Comparison of ENCODE assay signal across 15 mouse cellular contexts in the genomic region with DNA sequence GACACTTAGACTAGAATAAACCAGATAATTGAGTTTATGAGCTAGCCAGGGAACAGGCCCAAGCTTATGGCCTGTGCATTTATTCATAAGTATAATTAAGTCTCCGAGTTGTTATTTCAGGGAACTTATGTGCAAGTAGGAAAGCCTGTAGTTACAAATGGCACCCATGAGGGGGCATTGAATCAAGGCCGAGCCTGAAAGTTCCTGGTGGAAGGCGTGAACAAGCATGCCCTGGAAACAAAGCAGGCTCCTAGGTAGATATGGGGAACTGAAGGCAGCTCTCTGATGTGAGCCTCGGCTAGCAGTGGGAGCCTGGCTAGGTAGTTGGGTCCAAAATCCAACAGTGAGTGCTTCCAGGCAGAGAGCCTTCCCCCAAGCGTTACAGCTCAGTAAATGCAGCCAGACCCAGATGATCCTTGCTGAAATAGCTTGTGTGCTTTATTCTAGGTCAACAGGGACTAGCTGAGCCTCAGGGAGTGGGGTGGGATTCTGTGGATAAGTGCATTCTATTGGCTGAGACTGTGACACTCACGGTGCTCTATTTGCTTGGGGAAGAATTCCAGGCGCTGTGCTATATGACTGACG. TPM values are rescaled to one million over a fixed set of nuclear protein-coding genes. Genes with fewer than 3 reads are reported as not detected.
DNase-seq lines count a peak whose midpoint lies in the region; ATAC-seq and TF ChIP-seq lines count a peak whose summit lies in the region.
"Had no signal": no experiment of that assay in that cellular context is flagged by ENCODE, and none has a peak within 500 bp of the region (broad histone marks: within the 10 kb centered on the region; RNA-seq: fewer than 3 reads in every experiment).

No protein-coding gene starts in this region.

- POLR2A ChIA-PET in Patski (lab: Charles Lee): no interaction called here

- no peaks in the 10 kb centered on the region for H3K27me3 ChIP-seq in lung, postnatal 0 days (replicated peaks; ENCODE audit: insufficient read depth, low read length)
- peaks cover 10% of the 10 kb centered on the region for H3K27me3 ChIP-seq in Patski
- H3K27me3 ChIP-seq in kidney, embryonic 16.5 days (ENCODE audit: insufficient read depth, low read length): no peaks in the 10 kb centered on the region

- 29% methylated on average over 8 of the region's 8 CpGs for WGBS in lung, postnatal 0 days
- 41% methylated on average over 8 of the region's 8 CpGs for WGBS in kidney, embryonic 16.5 days

- DNase-seq in heart, adult 11 months: peak; percentile 72
- DNase-seq in heart, postnatal 10 days: no peak
- DNase-seq in lung, postnatal 0 days (ENCODE audit: low spot score): no peak
- DNase-seq in lung, postnatal 25 days (ENCODE audit: low spot score): no peak
- no peak for DNase-seq in Patski (ENCODE audit: low read depth, low spot score)
- no peak for DNase-seq in right cerebral cortex, postnatal 4 days
- DNase-seq: adrenal gland, postnatal 14 days; liver; right cerebral cortex, postnatal 25 days had no signal

- in situ Hi-C loops in Patski (cut with MboI; ENCODE audit: low pct_unique_long_range_greater_than_20kb): no loop called here

- intact Hi-C loops in heart, postnatal 10 days (cut with DNase I): no loop called here

- no peak for ATAC-seq in lung, postnatal 0 days
- ATAC-seq in Patski: no peak
- peak; percentile 37; the same call in 1 of the 2 replicates for ATAC-seq in megakaryocyte-erythroid progenitor cell, adult 5-6 weeks (replicated peaks; ENCODE audit: low FRiP score, low TSS enrichment, poor library complexity, severe bottlenecking)
- ATAC-seq in kidney, embryonic 16.5 days (ENCODE audit: low FRiP score, low TSS enrichment): no peak

- peak; percentile 33 for TF ChIP-seq CTCF in lung, postnatal 0 days (IDR thresholded peaks at IDR 0.05)
- peak; percentile 41 for TF ChIP-seq CTCF in Patski (IDR thresholded peaks at IDR 0.05)

- CTCF ChIA-PET in Patski (lab: Charles Lee): interaction anchor here (1.2 to 1.3 kb wide), 3 partner anchors 13 to 32 kb away, joined by 3 to 4 read pairs (median 3); a partner anchor contains a TSS

- H3K36me3 ChIP-seq in lung, postnatal 0 days (ENCODE audit: insufficient read depth, low read length): no peaks in the 10 kb centered on the region
- no peaks in the 10 kb centered on the region for H3K36me3 ChIP-seq in kidney, embryonic 16.5 days (ENCODE audit: insufficient read depth, low read length)

- H3K4me1 ChIP-seq in lung, postnatal 0 days (ENCODE audit: insufficient read depth, low read depth, low read length): no peaks in the 10 kb centered on the region
- H3K4me1 ChIP-seq in kidney, embryonic 16.5 days (ENCODE audit: insufficient read depth, low read length): no peaks in the 10 kb centered on the region

- no peak overlapping the region for H3K4me3 ChIP-seq in lung, postnatal 0 days (ENCODE audit: low read depth, low read length)
- H3K4me3 ChIP-seq in kidney, embryonic 16.5 days (ENCODE audit: low read length): no peak overlapping the region

- no peak overlapping the region for H3K4me2 ChIP-seq in lung, postnatal 0 days (replicated peaks; ENCODE audit: low read depth, low read length)
- no peak overlapping the region for H3K4me2 ChIP-seq in kidney, embryonic 16.5 days (replicated peaks; ENCODE audit: low read depth, low read length)

- no peak overlapping the region for H3K27ac ChIP-seq in lung, postnatal 0 days (ENCODE audit: low read length)
- H3K27ac ChIP-seq in kidney, embryonic 16.5 days (ENCODE audit: low read length): no peak overlapping the region
- H3K27ac ChIP-seq: macrophage had no signal

- no peaks in the 10 kb centered on the region for H3K9me3 ChIP-seq in lung, postnatal 0 days (ENCODE audit: low read length)
- no peaks in the 10 kb centered on the region for H3K9me3 ChIP-seq in kidney, embryonic 16.5 days (ENCODE audit: low read length)

- no peak overlapping the region for H3K9ac ChIP-seq in lung, postnatal 0 days (replicated peaks; ENCODE audit: low read depth)
- no peak overlapping the region for H3K9ac ChIP-seq in kidney, embryonic 16.5 days (replicated peaks; ENCODE audit: low read length)

- no peak for TF ChIP-seq EP300 in lung, postnatal 0 days (IDR thresholded peaks at IDR 0.05)

RNA-seq across cellular contexts. Expression of a gene that starts 11.1 kb away (rescaled TPM):
- under 1 TPM; 0.05 to 0.12 TPM for total RNA-seq in heart, postnatal 10 days (2021)
- 0.06 and 0.14 TPM in 2 replicates for polyA plus RNA-seq in lung, postnatal 0 days (2015; fragmentation: Nextera tagmentation; extraction: Ambion mirVana)
- polyA plus RNA-seq in Patski (2021): 0.17 TPM
- not detected in 2 replicates for total RNA-seq in megakaryocyte-erythroid progenitor cell, adult 5-6 weeks (2014; fragmentation: Nextera tagmentation)
- not detected in 2 replicates for total RNA-seq in megakaryocyte-erythroid progenitor cell, adult 5-6 weeks (2017)
- polyA plus RNA-seq in kidney, embryonic 16.5 days (2015; fragmentation: Nextera tagmentation; extraction: Ambion mirVana): 0.92 and 1.1 TPM in 2 replicates
- polyA plus RNA-seq: macrophage had no signal

RNA-seq across cellular contexts. Expression of a gene that starts 12.9 kb away (rescaled TPM):
- 10 to 100 TPM; 71.8 to 73.9 TPM for total RNA-seq in heart, postnatal 10 days (2021)
- polyA plus RNA-seq in lung, postnatal 0 days (2015; fragmentation: Nextera tagmentation; extraction: Ambion mirVana): 64.9 and 71.2 TPM in 2 replicates
- polyA plus RNA-seq in Patski (2021): 63.5 TPM
- 56.6 and 59.9 TPM in 2 replicates for total RNA-seq in megakaryocyte-erythroid progenitor cell, adult 5-6 weeks (2014; fragmentation: Nextera tagmentation)
- total RNA-seq in megakaryocyte-erythroid progenitor cell, adult 5-6 weeks (2017): 14.5 and 14.9 TPM in 2 replicates
- 57.6 and 64.3 TPM in 2 replicates for polyA plus RNA-seq in kidney, embryonic 16.5 days (2015; fragmentation: Nextera tagmentation; extraction: Ambion mirVana)

RNA-seq across cellular contexts. Expression of a gene that starts 13.1 kb away (rescaled TPM):
- 10 to 100 TPM; 14.6 to 15.4 TPM for total RNA-seq in heart, postnatal 10 days (2021)
- polyA plus RNA-seq in lung, postnatal 0 days (2015; fragmentation: Nextera tagmentation; extraction: Ambion mirVana): not detected in 2 replicates
- not detected for polyA plus RNA-seq in Patski (2021)
- total RNA-seq in megakaryocyte-erythroid progenitor cell, adult 5-6 weeks (2014; fragmentation: Nextera tagmentation): not detected in 2 replicates
- 0.57 TPM in 1 of 2 replicates, not detected in the other for total RNA-seq in megakaryocyte-erythroid progenitor cell, adult 5-6 weeks (2017)
- 0.33 TPM in 1 of 2 replicates, not detected in the other for polyA plus RNA-seq in kidney, embryonic 16.5 days (2015; fragmentation: Nextera tagmentation; extraction: Ambion mirVana)
- total RNA-seq: layer of hippocampus, postnatal 25 days had no signal
- polyA plus RNA-seq: intestine, embryonic 14.5 days; macrophage; stomach, embryonic 16.5 days had no signal

RNA-seq across cellular contexts. Expression of a gene that starts 13.2 kb away (rescaled TPM):
- total RNA-seq in heart, postnatal 10 days (2021): 1 to 10 TPM; 1.9 to 2.4 TPM
- polyA plus RNA-seq in lung, postnatal 0 days (2015; fragmentation: Nextera tagmentation; extraction: Ambion mirVana): 2.2 and 3.0 TPM in 2 replicates
- 1.3 TPM for polyA plus RNA-seq in Patski (2021)
- 0.70 and 2.8 TPM in 2 replicates for total RNA-seq in megakaryocyte-erythroid progenitor cell, adult 5-6 weeks (2014; fragmentation: Nextera tagmentation)
- 2.0 and 3.1 TPM in 2 replicates for total RNA-seq in megakaryocyte-erythroid progenitor cell, adult 5-6 weeks (2017)
- 2.8 and 5.0 TPM in 2 replicates for polyA plus RNA-seq in kidney, embryonic 16.5 days (2015; fragmentation: Nextera tagmentation; extraction: Ambion mirVana)

RNA-seq across cellular contexts. Expression of a gene that starts 16.9 kb away (rescaled TPM):
- total RNA-seq in heart, postnatal 10 days (2021): 100 to 1,000 TPM; 700 to 720 TPM
- 3.3 and 4.3 TPM in 2 replicates for polyA plus RNA-seq in lung, postnatal 0 days (2015; fragmentation: Nextera tagmentation; extraction: Ambion mirVana)
- 1.7 TPM for polyA plus RNA-seq in Patski (2021)
- total RNA-seq in megakaryocyte-erythroid progenitor cell, adult 5-6 weeks (2014; fragmentation: Nextera tagmentation): 2.0 and 3.5 TPM in 2 replicates
- total RNA-seq in megakaryocyte-erythroid progenitor cell, adult 5-6 weeks (2017): 2.0 and 14.6 TPM in 2 replicates
- 7.4 and 8.1 TPM in 2 replicates for polyA plus RNA-seq in kidney, embryonic 16.5 days (2015; fragmentation: Nextera tagmentation; extraction: Ambion mirVana)
